Mouse (Mus musculus) CD4-positive, CD25-positive, alpha-beta regulatory T cell, adult 4 months (primary cell): ENCODE data around the gene Krt28. TPM values are rescaled to one million over a fixed set of nuclear protein-coding genes. Genes with fewer than 3 reads are reported as not detected.

Experiments used
- ATAC-seq: one replicate; pipeline ENCODE4 v1.8.0; 2017
- polyA plus RNA-seq, 2 experiments: library from polyadenylated mRNA; unstranded; fragments of 100-300 nt; shearing (Covaris generic); gene quantifications; one replicate each; pipeline ENCODE4 v1.2.1; 2017

Krt28 gene
- polyA plus RNA-seq = not detected

GRCm38 (mm10) chr11:99374803-99375202 is at the start of gene Krt28:
TSS of gene Krt28 (minus strand) at chr11:99374903.
- ATAC-seq = no peak

DNA sequence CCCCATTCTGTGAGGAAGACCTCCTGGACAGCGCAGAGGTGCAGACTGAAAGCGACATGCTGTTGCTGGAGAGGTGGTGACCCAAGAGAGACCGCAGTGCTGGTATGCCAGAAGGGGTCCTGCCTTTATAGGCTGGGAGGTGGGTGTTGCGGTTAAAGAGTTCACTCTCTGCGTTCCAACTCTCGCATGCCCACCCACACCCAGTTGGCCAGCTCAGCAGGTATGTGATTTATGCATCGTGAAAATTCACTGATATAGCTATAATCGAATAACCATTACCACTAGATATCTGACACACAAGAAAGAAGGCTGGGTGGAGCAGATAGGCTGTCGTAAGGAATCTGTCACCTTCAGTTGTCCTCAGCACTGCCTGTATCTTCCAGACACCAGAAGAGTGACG is 47.5 kb upstream of the Krt28 start, which contains the start of gene Krt12:
TSS of gene Krt12 (minus strand) at position 101 of the 400 bp plus-strand sequence.
- ATAC-seq = no peak

DNA sequence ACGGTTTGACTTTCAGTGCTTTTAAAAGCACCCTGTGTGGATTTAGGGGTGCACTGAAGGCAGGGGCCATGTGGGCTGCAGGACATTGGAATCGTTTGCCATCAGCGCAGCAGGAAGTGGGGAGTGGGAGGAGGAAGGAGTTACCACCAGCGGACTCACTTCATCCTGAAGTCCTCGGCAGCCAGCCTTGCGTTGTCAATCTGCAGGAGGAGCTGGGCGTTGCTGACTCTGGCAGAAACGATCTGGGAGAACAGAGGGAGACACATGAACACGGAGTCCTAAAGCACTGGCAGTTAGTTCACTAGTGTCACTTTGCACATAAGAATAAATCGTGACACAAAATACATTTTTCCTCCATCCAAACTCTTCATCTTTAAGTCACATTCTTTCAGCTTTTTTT is 45.9 kb upstream of the Krt28 start:
- no peak for ATAC-seq

GRCm38 (mm10) chr11:99417819-99418218 is 43.1 kb upstream of the Krt28 start:
- ATAC-seq = no peak

DNA sequence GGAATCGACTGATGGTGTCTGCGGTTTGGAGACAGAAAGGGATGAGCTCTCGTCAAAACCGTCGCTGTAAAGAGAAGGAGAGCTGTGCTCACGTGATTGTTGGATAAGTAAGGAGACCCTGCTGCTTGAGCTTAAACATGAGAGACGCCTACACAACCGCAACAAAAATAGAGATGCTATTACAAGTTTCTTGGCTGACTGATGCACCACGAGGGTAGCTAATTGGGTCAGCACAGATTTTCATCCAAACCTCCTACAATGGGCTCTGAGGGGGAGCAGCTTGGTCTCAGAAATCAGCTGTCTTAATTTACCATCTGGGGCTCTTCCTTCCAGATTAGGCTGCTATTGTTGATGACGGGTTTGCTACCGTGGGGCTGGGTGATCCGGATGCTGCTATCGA is 42.2 kb upstream of the Krt28 start:
- ATAC-seq = no peak

DNA sequence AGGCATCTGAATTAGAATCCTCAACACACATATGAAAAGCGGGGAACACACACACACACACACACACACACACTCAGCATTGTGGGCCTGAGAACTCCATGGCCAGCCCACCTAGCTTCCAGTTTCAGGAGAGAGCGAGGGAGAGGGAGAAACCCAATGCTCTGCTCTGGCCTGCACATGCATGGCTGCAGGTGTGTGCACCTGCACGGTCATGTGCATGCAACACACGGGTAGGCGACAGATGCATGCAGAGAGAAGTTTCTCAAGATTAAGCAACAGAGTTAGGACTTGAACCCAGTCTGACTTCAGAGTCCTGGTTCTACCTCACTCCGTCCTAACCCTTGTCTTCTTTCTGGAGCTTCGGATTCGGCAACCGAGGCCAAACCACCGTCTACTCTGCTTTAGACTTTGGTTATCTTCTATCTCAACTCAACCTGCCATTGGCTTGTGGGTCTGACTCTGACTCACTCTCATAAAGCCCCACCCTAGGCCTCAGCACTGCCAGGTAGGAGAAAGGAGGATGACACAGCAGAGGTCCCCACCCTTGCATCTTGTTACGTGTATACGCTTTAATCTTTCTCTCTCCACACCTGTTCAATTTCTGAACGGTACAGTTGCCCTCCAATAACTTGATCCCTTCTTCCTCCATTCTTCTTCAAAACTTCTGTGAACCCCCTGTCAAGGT is 39.9 kb upstream of the Krt28 start:
- ATAC-seq = no peak

GRCm38 (mm10) chr11:99413247-99413646 is 38.5 kb upstream of the Krt28 start:
- no peak for ATAC-seq

DNA sequence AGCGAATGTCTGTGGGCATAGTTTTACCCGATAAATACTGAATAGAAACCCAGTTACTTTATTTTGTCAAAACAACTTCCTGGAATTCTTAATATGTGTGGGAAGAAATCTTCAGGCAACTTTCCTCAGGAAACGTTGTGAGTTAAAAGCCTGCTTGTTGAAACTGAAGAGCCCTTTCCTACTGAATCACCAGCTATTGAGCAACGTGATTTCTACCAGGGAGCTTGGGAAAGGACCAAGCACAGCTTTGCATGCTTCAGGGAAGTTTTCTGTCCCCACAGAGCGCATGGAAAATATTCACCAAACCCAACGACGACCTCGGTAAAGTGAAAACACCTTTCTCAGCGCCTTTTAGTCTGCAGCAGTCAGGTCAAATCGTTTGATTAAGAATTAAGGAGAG is 31.5 kb upstream of the Krt28 start:
- no peak for ATAC-seq

DNA sequence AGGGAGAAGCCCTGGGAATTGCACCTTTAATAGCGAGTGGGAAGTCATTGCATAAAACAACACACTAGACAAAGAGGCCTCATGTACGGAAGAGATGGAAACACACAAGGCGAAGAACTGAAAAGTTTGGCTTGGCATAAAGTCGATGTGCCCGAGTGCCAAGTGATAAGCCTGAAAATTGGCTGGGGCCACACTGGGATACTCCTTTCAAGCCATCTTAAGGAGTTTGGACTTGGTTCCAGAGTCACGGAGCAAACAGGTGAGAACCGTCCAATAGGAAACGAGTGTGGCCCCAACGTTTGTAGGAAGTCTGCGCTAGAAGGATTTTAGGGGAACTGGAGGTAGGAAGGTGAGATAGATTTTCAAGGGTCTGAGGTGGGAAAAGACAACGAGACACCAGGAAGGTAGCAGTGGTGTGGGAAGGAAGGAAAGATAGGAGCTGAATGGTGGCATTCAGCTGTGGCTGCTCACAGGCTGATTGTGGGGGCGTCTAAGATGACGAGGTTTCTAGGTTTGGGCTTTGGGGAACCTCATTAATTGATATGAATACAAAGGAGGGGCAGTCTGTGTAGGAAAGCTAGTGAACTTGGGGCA is 25.4 kb upstream of the Krt28 start:
- no peak for ATAC-seq

- ATAC-seq = no peak
Measured at GRCm38 (mm10) chr11:99398832-99399231, 24.1 kb upstream of the Krt28 start.

- no peak for ATAC-seq
Measured at GRCm38 (mm10) chr11:99398084-99398483, 23.4 kb upstream of the Krt28 start.

GRCm38 (mm10) chr11:99396661-99397060 is 22.0 kb upstream of the Krt28 start:
- ATAC-seq = no peak

- no peak for ATAC-seq
Measured at GRCm38 (mm10) chr11:99396034-99396433, 21.3 kb upstream of the Krt28 start.

DNA sequence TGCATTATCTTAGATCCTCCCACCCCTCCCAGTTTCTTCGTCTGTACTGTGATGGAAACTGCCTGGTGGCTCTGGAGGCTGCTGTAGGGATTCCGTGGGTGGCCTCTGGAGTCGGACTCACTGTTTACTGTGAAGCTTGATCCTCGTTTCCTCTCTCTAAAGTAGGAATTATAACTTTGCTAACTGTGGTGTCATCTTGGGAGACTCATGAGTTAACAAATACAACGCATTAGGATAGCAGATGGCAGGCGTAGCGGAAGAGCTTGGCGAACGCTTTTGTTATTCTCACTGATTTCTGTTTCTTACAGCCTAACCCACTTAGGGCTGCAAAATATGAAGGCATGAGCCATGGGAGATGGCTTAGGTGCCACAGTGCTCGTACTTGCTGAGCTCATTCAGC is 17.8 kb upstream of the Krt28 start:
- no peak for ATAC-seq

- ATAC-seq = no peak
Measured at GRCm38 (mm10) chr11:99391375-99391774, 16.7 kb upstream of the Krt28 start.

DNA sequence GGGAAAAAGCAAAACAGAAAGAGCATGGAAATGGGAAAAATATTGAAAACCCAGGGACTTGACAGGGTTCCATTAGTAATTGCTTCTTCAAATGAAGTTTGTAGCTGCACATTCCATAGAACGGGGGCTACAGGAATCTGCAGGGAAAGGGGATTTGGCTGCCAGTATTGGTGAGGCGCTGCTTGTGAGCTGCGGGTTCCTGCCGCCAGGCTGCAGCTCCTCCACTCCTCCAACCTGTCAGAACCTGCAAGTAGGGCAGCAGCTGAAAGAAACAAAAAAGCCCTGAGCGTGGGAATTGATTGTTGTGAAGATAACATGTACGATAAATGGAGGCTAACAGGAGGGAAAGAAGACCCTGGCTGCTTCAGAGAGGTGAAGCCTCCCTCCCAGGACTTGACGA is 16.2 kb upstream of the Krt28 start:
- ATAC-seq = no peak

GRCm38 (mm10) chr11:99389264-99389663 is 14.6 kb upstream of the Krt28 start, which contains the start of gene Krt10:
TSS of gene Krt10 (minus strand) at chr11:99389364.
- ATAC-seq = no peak

- ATAC-seq = no peak
Measured at GRCm38 (mm10) chr11:99388661-99389060, 14.0 kb upstream of the Krt28 start.

GRCm38 (mm10) chr11:99385813-99386721 is 11.4 kb upstream of the Krt28 start:
- peak; percentile 85 for ATAC-seq

DNA sequence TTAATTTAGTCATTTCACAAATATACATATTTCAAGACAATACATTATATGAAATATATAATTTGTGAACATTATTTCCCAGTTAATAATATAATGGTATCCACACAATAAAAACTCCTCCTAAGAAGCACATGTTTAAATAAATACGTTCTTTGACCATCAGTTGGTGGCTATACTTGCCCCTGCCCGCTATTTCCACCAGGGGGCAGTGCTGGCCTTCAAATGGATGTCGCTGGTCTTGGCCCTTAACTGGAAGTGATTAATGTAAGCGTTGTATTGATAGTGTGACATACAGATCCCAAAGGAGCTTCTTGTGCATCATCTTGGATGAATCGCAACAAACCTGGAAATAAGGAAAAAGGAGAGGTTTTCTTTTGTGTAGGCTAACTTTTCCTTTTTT is 4.9 kb upstream of the Krt28 start:
- ATAC-seq = no peak

- no peak for ATAC-seq
Measured at GRCm38 (mm10) chr11:99369853-99370451, 4.8 kb downstream of the Krt28 start.

DNA sequence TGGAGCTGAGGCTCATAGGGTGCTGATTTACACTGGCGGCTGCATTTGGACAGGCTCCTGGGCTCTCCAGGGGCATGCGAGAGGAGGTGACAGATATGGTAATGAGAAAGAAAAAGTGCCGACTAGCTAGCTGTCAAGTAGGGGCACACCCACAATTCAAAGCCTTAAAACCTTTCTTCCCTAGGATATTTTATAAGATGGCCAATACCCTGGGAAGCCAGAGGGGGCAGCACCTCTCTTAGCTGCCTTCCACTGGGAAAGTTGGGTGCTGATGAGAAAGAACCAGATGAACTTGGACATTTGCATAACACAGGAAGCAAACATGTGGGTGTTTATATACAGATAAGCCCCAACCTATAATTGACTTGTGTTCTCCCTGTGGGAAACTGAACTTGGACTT is 5.5 kb downstream of the Krt28 start:
- ATAC-seq = no peak

DNA sequence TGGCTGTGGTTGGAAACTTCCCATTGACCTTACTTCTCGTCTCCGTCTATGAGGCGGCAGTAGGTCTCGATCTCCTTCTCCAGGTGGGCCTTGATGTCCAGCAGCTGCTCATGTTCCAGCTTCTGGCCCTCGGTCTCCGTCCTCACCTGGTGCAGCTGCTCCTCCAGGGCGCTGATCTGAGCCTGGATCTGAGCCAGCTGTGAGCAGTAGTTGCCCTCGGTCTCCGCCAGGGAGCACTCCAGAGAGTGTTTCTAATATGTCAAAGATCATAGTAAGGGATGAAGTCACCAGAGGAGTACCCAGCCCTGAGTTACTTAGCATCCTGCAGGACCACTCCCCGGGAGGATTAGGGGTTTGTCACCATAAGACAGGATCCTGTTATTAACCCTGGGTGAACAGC is 7.9 kb downstream of the Krt28 start:
- ATAC-seq = no peak
